In the genomic region with DNA sequence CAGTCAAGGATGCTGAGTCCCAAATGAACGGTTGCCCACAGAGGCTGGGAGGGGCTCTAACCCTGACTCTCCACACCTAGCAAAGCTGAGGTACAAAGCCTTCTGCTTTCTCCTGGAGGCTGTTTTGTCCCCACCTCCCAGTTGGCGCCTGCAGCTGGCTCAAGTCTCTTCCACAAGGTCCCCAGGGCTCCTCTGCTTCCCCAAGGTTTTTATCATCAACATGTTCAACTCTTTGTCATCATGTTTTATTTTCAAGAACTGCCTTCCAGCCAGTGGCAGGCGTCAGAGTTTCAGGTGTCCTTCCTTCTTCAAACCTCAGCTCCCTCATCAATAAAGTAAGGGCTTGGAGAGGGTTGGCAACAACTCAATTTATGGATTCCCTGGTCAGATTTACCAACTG, we compare ENCODE assay signal across 16 mouse cellular contexts. TPM values are rescaled to one million over a fixed set of nuclear protein-coding genes. Genes with fewer than 3 reads are reported as not detected.
"Had no signal": no experiment of that assay in that cellular context is flagged by ENCODE, and none has a peak within 500 bp of the region (broad histone marks: within the 10 kb centered on the region; RNA-seq: fewer than 3 reads in every experiment).

No protein-coding gene starts in this region.

- DNase-seq: liver, postnatal 0 days; lung, adult 2 months; lung, postnatal 14 days; lung, postnatal 36 days; right cerebral cortex, postnatal 14 days; thymus, adult 2 months; thymus, postnatal 25 days; thymus, postnatal 4 days had no signal

- H3K9ac ChIP-seq: liver, postnatal 0 days; stomach, embryonic 15.5 days had no signal

- H3K9me3 ChIP-seq: lung, embryonic 15.5 days; midbrain, embryonic 13.5 days; neural tube, embryonic 12.5 days; stomach, embryonic 15.5 days had no signal

- H3K27ac ChIP-seq: lung, embryonic 15.5 days; macrophage; midbrain, embryonic 13.5 days; neural tube, embryonic 12.5 days; stomach, embryonic 15.5 days; stomach, postnatal 0 days had no signal

- H3K36me3 ChIP-seq: lung, embryonic 15.5 days; midbrain, embryonic 13.5 days; neural tube, embryonic 12.5 days; stomach, embryonic 15.5 days had no signal

RNA-seq across cellular contexts. Expression of gene Bean1, which starts 0.8 kb away (rescaled TPM):
- total RNA-seq: megakaryocyte progenitor cell, adult 5-6 weeks; monocyte, adult 5-6 weeks had no signal
- polyA plus RNA-seq: liver, postnatal 0 days; macrophage had no signal
